Mouse (Mus musculus): ENCODE data around the gene Gas7.

Gene Gas7

GRCm38 (mm10) chr11:67728726-67729125 lies 273.5 kb downstream of the Gas7 start:
- DNase-seq: no peak

GRCm38 (mm10) chr11:67731056-67731455 lies 275.8 kb downstream of the Gas7 start:
- no peak for DNase-seq

GRCm38 (mm10) chr11:67733726-67734125 lies 278.5 kb downstream of the Gas7 start:
- no peak for DNase-seq

DNA sequence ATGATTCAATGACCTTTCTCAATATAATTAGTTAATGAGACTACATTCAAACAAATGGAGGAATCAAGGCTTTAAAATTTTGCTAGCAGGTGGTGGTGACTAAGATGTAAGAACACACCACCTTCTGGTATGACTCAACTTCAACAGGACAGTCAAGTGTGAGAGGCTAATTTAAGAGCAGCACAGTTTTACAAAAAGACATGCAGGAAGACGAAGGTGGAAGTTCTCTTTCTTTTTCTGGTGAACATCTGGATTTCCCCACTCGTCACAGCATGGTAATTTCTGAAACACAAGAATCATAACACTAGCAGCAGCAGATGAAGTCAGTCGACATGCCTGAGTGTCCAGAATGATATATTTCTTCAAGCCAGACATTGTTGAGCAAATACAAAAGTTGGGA lies 279.4 kb downstream of the Gas7 start:
- DNase-seq: no peak

DNA sequence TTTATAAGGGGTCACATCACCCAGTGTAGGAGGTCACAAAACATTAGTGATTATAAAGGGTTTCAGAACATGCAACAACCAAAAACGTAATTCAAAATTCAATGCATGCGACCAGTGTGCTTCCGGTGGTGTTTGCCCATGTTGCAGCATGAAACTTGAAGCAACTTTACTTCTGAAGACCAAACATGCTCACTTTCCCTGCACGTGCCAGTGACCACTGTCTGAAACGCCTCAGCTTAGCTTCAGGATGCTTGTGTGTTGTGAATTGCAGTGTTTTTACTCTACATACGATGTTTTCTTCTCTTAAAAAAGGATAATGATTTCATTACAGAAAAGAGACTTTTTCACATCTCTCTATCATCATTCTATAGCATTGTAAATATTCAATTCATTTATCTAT lies 283.1 kb downstream of the Gas7 start:
- DNase-seq: no peak
